Mouse (Mus musculus) embryonic facial prominence, embryonic 15.5 days (tissue): ENCODE measurements around the gene Prr12. TPM values are rescaled to one million over a fixed set of nuclear protein-coding genes. Genes with fewer than 3 reads are reported as not detected.

ENCODE experiments used
- ATAC-seq: fragments of 200-750 bp; cut with Nextera tagmentation; 2 replicates; pipeline ENCODE4 v1.8.0; 2017; ENCODE audit warnings: low read depth, moderate TSS enrichment; ENCODE audit not compliant: insufficient number of reproducible peaks, low FRiP score, low TSS enrichment
- H3K27ac ChIP-seq: fragments of 300-500 bp; sonication (generic); replicated peaks from 2 replicates; pipeline ENCODE4 v1.5.1; 2015; ENCODE audit warnings: mild to moderate bottlenecking, inconsistent platforms
- H3K27me3 ChIP-seq: fragments of 300-500 bp; sonication (generic); 2 replicates; pipeline ENCODE4 v1.6.1; 2015; ENCODE audit warnings: inconsistent platforms
- H3K36me3 ChIP-seq: fragments of 300-500 bp; sonication (generic); 2 replicates; pipeline ENCODE4 v1.6.1; 2015; ENCODE audit warnings: mild to moderate bottlenecking, inconsistent platforms
- H3K4me1 ChIP-seq: fragments of 300-500 bp; sonication (generic); 2 replicates; pipeline ENCODE4 v1.6.1; 2015; ENCODE audit warnings: inconsistent platforms
- H3K4me2 ChIP-seq: fragments of 300-500 bp; sonication (generic); replicated peaks from 2 replicates; pipeline ENCODE4 v1.6.1; 2015; ENCODE audit warnings: mild to moderate bottlenecking, inconsistent platforms
- H3K4me3 ChIP-seq: fragments of 300-500 bp; sonication (generic); replicated peaks from 2 replicates; pipeline ENCODE4 v1.5.1; 2015; ENCODE audit warnings: mild to moderate bottlenecking, inconsistent platforms
- H3K9ac ChIP-seq: fragments of 300-500 bp; sonication (generic); 2 replicates; pipeline ENCODE4 v1.6.1; 2015; ENCODE audit warnings: inconsistent platforms
- H3K9me3 ChIP-seq: fragments of 300-500 bp; sonication (generic); replicated peaks from 2 replicates; pipeline ENCODE4 v1.6.1; 2016; ENCODE audit warnings: inconsistent platforms
- WGBS: fragments of 180-500 bp; shearing (Covaris S2); methylation state at CpG from one replicate; pipeline ENCODE4 v1.1.7; 2015; 5-methylcytosine and 5-hydroxymethylcytosine counted together
- polyA plus RNA-seq: library from polyadenylated mRNA; unstranded; fragments of >200 nt; fragmentation: Nextera tagmentation; extraction: Ambion mirVana; gene quantifications from 2 replicates; pipeline ENCODE4 v1.2.1, GENCODE M21; 2015

Prr12 gene
- polyA plus RNA-seq, 1 experiment from 2014 or later, result 11.9 TPM

GRCm38 (mm10) chr7:45017242-45018061 is 35.2 kb downstream of the Prr12 start, which contains the start of gene Rras:
Gene Rras, plus strand, starts transcription at chr7:45017961.
- H3K9me3 ChIP-seq, result no peaks in the 10 kb centered on the region
- no peaks in the 10 kb centered on the region for H3K27me3 ChIP-seq
- H3K4me3 ChIP-seq, result peak within 1 kb of the TSS; percentile 85
- H3K9ac ChIP-seq, result peak within 1 kb of the TSS; percentile 62
- peak; percentile 92 for ATAC-seq
- peaks cover 43% of the 10 kb centered on the region for H3K4me1 ChIP-seq
- H3K27ac ChIP-seq, result peak within 1 kb of the TSS; percentile 99
- H3K4me2 ChIP-seq, result peak within 1 kb of the TSS; percentile 87
- H3K36me3 ChIP-seq, result peaks cover 13% of the 10 kb centered on the region
- under 1% methylated on average over 36 of the region's 36 CpGs for WGBS

DNA sequence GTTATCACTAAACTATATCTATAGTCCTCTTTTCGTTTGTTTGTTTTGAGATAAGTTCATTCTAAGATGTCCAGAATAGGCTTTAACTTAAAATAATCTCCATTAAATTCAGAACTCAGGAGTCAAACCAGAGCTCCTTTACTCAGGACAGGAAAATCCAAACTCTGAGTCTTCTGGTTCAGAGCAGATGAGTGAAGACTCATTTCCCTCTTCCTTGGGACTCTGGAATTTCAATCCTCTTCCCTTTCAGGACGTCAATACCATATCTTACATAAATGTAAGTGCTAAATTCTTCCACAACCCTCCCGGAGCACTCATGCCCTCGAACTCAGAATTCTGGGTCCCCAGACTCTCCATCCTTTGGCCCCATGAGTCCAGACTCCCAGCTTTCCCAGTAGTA is 35.9 kb downstream of the Prr12 start:
- ATAC-seq, result no peak
- Histone ChIP-seq H3K4me1 (peaks cover 43% of the 10 kb centered on the region), H3K4me2 (peak overlapping the region; percentile 87), H3K4me3 (peak overlapping the region; percentile 85), H3K27me3 (no peaks in the 10 kb centered on the region), H3K9me3 (no peaks in the 10 kb centered on the region), H3K36me3 (peaks cover 20% of the 10 kb centered on the region), H3K27ac (peak overlapping the region; percentile 99), H3K9ac (peak overlapping the region; percentile 35)
- WGBS, result 0% methylated on average over 4 of the region's 4 CpGs

GRCm38 (mm10) chr7:45015957-45016612 is 36.6 kb downstream of the Prr12 start, which contains the start of gene Scaf1:
Gene Scaf1, minus strand, starts transcription at chr7:45016363.
- Histone ChIP-seq H3K4me3 (peak within 1 kb of the TSS; percentile 85), H3K9me3 (no peaks in the 10 kb centered on the region), H3K9ac (peak within 1 kb of the TSS; percentile 91), H3K4me2 (peak within 1 kb of the TSS; percentile 87), H3K27me3 (no peaks in the 10 kb centered on the region), H3K36me3 (peaks cover 26% of the 10 kb centered on the region), H3K27ac (peak within 1 kb of the TSS; percentile 99), H3K4me1 (peaks cover 43% of the 10 kb centered on the region)
- under 1% methylated on average over 63 of the region's 69 CpGs for WGBS
- ATAC-seq, result peak; percentile 91

DNA sequence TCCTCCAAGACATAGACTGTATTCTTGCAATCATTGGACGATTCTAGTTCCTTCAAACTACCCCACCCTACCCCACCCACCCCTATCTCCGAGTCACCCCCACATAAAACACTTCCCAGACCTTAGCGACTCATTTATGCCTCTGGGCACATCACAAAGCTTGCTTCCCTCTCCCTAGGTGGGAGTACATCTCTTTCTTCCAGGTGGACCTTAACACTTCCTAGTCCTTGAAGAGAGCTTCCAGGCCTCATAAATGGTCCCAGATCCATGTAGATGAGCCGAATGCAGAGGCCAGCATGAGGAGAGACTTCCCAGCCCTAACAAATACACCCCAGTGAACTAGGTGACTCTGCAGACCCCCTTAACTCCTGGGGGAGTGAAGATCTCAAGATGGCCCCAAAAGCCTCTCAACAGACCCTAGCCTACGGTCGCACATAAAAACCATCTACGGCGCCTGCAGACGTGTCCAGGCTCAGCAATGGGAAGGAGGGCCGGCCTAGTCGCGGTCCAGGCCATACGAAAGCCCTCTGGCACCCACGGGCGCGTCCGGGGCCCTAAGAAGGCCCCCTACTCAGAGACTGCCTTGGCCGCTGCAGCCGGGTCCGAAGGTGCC is 37.2 kb downstream of the Prr12 start:
- no peak for ATAC-seq
- WGBS, result under 1% methylated on average over 20 of the region's 20 CpGs

DNA sequence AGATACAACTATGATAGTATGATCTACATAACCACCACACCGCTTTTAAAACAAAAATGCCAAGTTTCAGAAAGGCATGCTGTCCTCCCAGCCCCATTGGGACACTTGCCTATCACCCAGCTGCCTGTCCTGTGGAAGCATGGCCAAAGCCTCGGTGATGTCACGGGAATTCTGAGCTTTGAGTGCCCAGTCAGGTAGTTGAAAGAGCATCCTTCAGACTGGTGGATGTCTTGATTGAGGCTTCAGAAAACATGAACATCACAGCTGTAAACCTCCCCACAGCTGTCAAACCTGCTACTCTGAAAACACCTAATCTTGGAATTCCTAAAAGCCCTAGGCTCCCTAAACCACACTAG is 38.6 kb downstream of the Prr12 start:
- Histone ChIP-seq H3K27ac (no peak overlapping the region), H3K9me3 (no peaks in the 10 kb centered on the region), H3K4me3 (no peak overlapping the region; the same call in 1 of the 2 replicates), H3K36me3 (peaks cover 45% of the 10 kb centered on the region), H3K27me3 (no peaks in the 10 kb centered on the region), H3K9ac (peak overlapping the region; percentile 91; the same call in 1 of the 2 replicates), H3K4me2 (no peak overlapping the region), H3K4me1 (peaks cover 37% of the 10 kb centered on the region)
- ATAC-seq, result no peak
- 92% methylated on average over 3 of the region's 3 CpGs for WGBS

More for the DNA sequence above, 37.2 kb downstream of the Prr12 start:
- H3K36me3 ChIP-seq, result peaks cover 31% of the 10 kb centered on the region
- H3K4me2 ChIP-seq, result peak overlapping the region; percentile 60
- peak overlapping the region; percentile 91 for H3K9ac ChIP-seq
- H3K27ac ChIP-seq, result peak overlapping the region; percentile 88
- H3K27me3 ChIP-seq, result no peaks in the 10 kb centered on the region
- no peaks in the 10 kb centered on the region for H3K9me3 ChIP-seq
- H3K4me1 ChIP-seq, result peaks cover 43% of the 10 kb centered on the region
- peak overlapping the region; percentile 85 for H3K4me3 ChIP-seq

GRCm38 (mm10) chr7:45013366-45014095 is 39.1 kb downstream of the Prr12 start:
- H3K27me3 ChIP-seq, result no peaks in the 10 kb centered on the region
- peaks cover 31% of the 10 kb centered on the region for H3K4me1 ChIP-seq
- no peak overlapping the region for H3K4me3 ChIP-seq
- no peak overlapping the region for H3K27ac ChIP-seq
- H3K4me2 ChIP-seq, result no peak overlapping the region
- WGBS, result 93% methylated on average over 16 of the region's 16 CpGs
- H3K36me3 ChIP-seq, result peaks cover 50% of the 10 kb centered on the region
- ATAC-seq, result no peak
- no peaks in the 10 kb centered on the region for H3K9me3 ChIP-seq
- no peak overlapping the region for H3K9ac ChIP-seq

DNA sequence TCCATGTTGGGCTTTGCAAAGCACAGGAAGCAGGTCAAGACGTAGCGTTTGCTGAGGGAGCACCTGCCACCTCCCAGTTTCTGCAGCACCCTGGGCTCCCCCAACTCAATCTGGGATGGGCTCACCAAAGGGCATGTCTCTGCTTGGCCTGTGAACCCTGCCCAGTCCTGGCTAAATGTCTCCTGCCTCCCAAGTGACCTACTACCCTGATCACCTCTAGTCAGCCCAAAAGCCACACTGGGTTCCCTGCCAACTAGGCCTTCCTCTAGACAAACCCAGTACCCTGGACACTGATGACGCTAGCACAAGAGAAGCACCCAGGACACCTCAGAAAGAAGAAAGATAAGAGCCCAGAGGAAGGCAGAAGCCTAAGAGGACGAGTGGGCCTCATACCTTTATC is 39.9 kb downstream of the Prr12 start:
- Histone ChIP-seq H3K9me3 (no peaks in the 10 kb centered on the region), H3K4me1 (peaks cover 24% of the 10 kb centered on the region), H3K4me3 (no peak overlapping the region), H3K27me3 (no peaks in the 10 kb centered on the region), H3K36me3 (peaks cover 57% of the 10 kb centered on the region), H3K9ac (no peak overlapping the region), H3K4me2 (no peak overlapping the region), H3K27ac (no peak overlapping the region)
- WGBS, result 82% methylated on average over 4 of the region's 4 CpGs
- no peak for ATAC-seq

GRCm38 (mm10) chr7:45012011-45012410 is 40.7 kb downstream of the Prr12 start:
- Histone ChIP-seq H3K9me3 (no peaks in the 10 kb centered on the region), H3K9ac (no peak overlapping the region), H3K4me3 (no peak overlapping the region), H3K4me2 (no peak overlapping the region), H3K27me3 (no peaks in the 10 kb centered on the region), H3K36me3 (peaks cover 65% of the 10 kb centered on the region), H3K27ac (no peak overlapping the region), H3K4me1 (peaks cover 21% of the 10 kb centered on the region)
- ATAC-seq, result no peak
- 94% methylated on average over 6 of the region's 6 CpGs for WGBS

- WGBS, result 91% methylated on average over 19 of the region's 19 CpGs
- peaks cover 96% of the 10 kb centered on the region for H3K36me3 ChIP-seq
Measured at GRCm38 (mm10) chr7:45008411-45008810, 44.3 kb downstream of the Prr12 start.

GRCm38 (mm10) chr7:45007846-45008245 is 44.8 kb downstream of the Prr12 start:
- Histone ChIP-seq H3K4me2 (no peak overlapping the region), H3K27me3 (no peaks in the 10 kb centered on the region), H3K9ac (no peak overlapping the region), H3K4me1 (no peaks in the 10 kb centered on the region), H3K9me3 (no peaks in the 10 kb centered on the region), H3K4me3 (no peak overlapping the region), H3K27ac (no peak overlapping the region), H3K36me3 (peaks cover 97% of the 10 kb centered on the region)
- 94% methylated on average over 30 of the region's 30 CpGs for WGBS
- no peak for ATAC-seq

More at GRCm38 (mm10) chr7:45008411-45008810, 44.3 kb downstream of the Prr12 start:
- H3K27ac ChIP-seq, result no peak overlapping the region
- no peaks in the 10 kb centered on the region for H3K27me3 ChIP-seq
- ATAC-seq, result no peak
- H3K4me2 ChIP-seq, result no peak overlapping the region
- no peak overlapping the region for H3K4me3 ChIP-seq
- H3K4me1 ChIP-seq, result 0 out of 2 replicates have a peak, but pooled peaks cover under 1% of the 10 kb centered on the region
- no peaks in the 10 kb centered on the region for H3K9me3 ChIP-seq
- no peak overlapping the region for H3K9ac ChIP-seq
